Mouse (Mus musculus) stomach, embryonic 15.5 days (tissue): ENCODE data around the gene S100a1. TPM values are rescaled to one million over a fixed set of nuclear protein-coding genes. Genes with fewer than 3 reads are reported as not detected.
A peak's percentile ranks its signal among the peaks of the same experiment; 100 is the strongest.

Experiments used
- ATAC-seq: fragments of 200-750 bp; cut with Nextera tagmentation; 2 replicates; pipeline ENCODE4 v1.8.0; 2017; ENCODE audit warnings: low read depth, moderate number of reproducible peaks, moderate TSS enrichment; ENCODE audit not compliant: insufficient read depth, low FRiP score
- H3K27ac ChIP-seq: fragments of 300-500 bp; sonication (generic); 2 replicates; pipeline ENCODE4 v1.5.1; 2015; ENCODE audit warnings: mild to moderate bottlenecking, inconsistent platforms
- H3K27me3 ChIP-seq: fragments of 300-500 bp; sonication (generic); replicated peaks from 2 replicates; pipeline ENCODE4 v1.6.1; 2015; ENCODE audit warnings: inconsistent platforms
- H3K36me3 ChIP-seq: fragments of 300-500 bp; sonication (generic); 2 replicates; pipeline ENCODE4 v1.6.1; 2015; ENCODE audit warnings: inconsistent platforms
- H3K4me1 ChIP-seq: fragments of 300-500 bp; sonication (generic); 2 replicates; pipeline ENCODE4 v1.6.1; 2015; ENCODE audit warnings: inconsistent platforms
- H3K4me2 ChIP-seq: fragments of 300-500 bp; sonication (generic); 2 replicates; pipeline ENCODE4 v1.6.1; 2015; ENCODE audit warnings: mild to moderate bottlenecking, inconsistent platforms
- H3K4me3 ChIP-seq: fragments of 300-500 bp; sonication (generic); replicated peaks from 2 replicates; pipeline ENCODE4 v1.5.1; 2015; ENCODE audit warnings: inconsistent platforms
- H3K9ac ChIP-seq: fragments of 300-500 bp; sonication (generic); 2 replicates; pipeline ENCODE4 v1.6.1; 2015; ENCODE audit warnings: inconsistent platforms
- H3K9me3 ChIP-seq: fragments of 300-500 bp; sonication (generic); 2 replicates; pipeline ENCODE4 v1.6.1; 2016; ENCODE audit warnings: inconsistent platforms
- WGBS: fragments of 180-500 bp; shearing (Covaris S2); methylation state at CpG from one replicate; pipeline ENCODE4 v1.1.7; 2015; 5-methylcytosine and 5-hydroxymethylcytosine counted together
- polyA plus RNA-seq: library from polyadenylated mRNA; unstranded; fragments of >200 nt; fragmentation: Nextera tagmentation; extraction: Ambion mirVana; gene quantifications from 2 replicates; pipeline ENCODE4 v1.2.1, GENCODE M21; 2015

S100a1 gene
- polyA plus RNA-seq, 1 experiment from 2014 or later = 75.9 TPM

DNA sequence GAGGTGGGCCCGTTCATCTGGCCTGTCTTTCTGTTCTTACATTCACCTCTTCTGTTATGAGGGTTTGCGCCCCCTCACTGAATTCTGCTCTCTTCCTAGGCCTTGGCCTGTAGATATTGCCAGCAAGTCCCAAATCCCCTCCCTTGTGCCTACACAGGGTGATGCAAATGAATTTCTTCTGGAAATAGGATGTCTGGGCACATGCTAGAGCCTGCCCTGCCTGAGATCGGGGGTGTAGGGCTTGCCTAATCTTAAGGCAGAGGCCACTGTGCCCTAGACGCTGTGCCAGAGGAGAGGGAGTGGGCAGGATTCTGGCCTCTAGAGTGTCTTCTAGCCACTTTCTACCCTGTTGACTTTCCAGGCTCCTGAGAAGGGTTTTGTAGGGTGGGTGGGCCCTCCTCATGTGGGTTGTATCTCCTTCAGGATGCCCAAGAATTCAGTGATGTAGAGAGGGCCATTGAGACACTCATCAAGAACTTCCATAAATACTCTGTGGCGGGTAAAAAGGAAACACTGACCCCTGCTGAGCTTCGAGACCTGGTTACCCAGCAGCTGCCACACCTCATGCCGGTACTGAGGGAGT lies 13.2 kb upstream of the S100a1 start:
- peak overlapping the region; percentile 14; the same call in 1 of the 2 replicates for H3K4me2 ChIP-seq
- H3K36me3 ChIP-seq = no peaks in the 10 kb centered on the region
- WGBS = 77% methylated on average over 7 of the region's 7 CpGs
- no peaks in the 10 kb centered on the region for H3K27me3 ChIP-seq
- peak overlapping the region; percentile 16; the same call in 1 of the 2 replicates for H3K4me3 ChIP-seq
- H3K9me3 ChIP-seq = no peaks in the 10 kb centered on the region
- H3K27ac ChIP-seq = no peak overlapping the region
- 0 out of 2 replicates have a peak, but pooled peaks cover 3% of the 10 kb centered on the region for H3K4me1 ChIP-seq
- no peak overlapping the region for H3K9ac ChIP-seq
- ATAC-seq = no peak

DNA sequence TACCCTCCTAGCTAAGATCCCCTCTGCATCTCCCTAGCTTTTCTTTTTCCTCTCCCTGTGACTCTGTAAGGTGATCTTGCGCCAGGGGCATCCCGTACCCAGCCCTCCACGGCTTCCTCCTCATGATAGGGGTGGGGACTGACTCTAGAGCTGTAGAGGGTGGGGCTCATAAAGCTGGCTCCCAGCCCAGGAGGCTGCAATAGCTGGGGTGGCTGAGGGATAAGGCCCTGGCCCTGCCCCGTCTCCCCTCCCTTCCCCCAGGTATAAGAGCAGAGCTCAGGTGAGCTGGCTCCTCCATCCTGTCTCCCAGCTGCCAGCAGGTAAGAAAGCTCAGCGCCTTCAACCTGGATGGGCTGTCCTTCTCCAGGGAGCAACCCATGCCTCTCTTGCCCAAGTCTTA lies 12.4 kb upstream of the S100a1 start, which contains the start of gene S100a14:
TSS of gene S100a14 (plus strand) at position 277 of the 400 bp plus-strand sequence.
- H3K4me1 ChIP-seq = 0 out of 2 replicates have a peak, but pooled peaks cover 3% of the 10 kb centered on the region
- no peaks in the 10 kb centered on the region for H3K36me3 ChIP-seq
- H3K9me3 ChIP-seq = no peaks in the 10 kb centered on the region
- no peak within 1 kb of the TSS for H3K9ac ChIP-seq
- WGBS = 47% methylated on average over 5 of the region's 5 CpGs
- no peaks in the 10 kb centered on the region for H3K27me3 ChIP-seq
- H3K4me3 ChIP-seq = peak within 1 kb of the TSS; percentile 16; the same call in 1 of the 2 replicates
- ATAC-seq = peak; percentile 89
- peak within 1 kb of the TSS; percentile 19; the same call in 1 of the 2 replicates for H3K4me2 ChIP-seq
- H3K27ac ChIP-seq = peak within 1 kb of the TSS; percentile 45

- ATAC-seq = no peak
- WGBS = 58% methylated on average over 2 of the region's 2 CpGs
- Histone ChIP-seq H3K27me3 (no peaks in the 10 kb centered on the region), H3K4me3 (no peak overlapping the region), H3K9ac (no peak overlapping the region), H3K4me1 (0 out of 2 replicates have a peak, but pooled peaks cover 3% of the 10 kb centered on the region), H3K36me3 (no peaks in the 10 kb centered on the region), H3K27ac (peak overlapping the region; percentile 45), H3K9me3 (no peaks in the 10 kb centered on the region), H3K4me2 (no peak overlapping the region)
These were observed 11.9 kb upstream of the S100a1 start for GRCm38 (mm10) chr3:90526076-90526475.

DNA sequence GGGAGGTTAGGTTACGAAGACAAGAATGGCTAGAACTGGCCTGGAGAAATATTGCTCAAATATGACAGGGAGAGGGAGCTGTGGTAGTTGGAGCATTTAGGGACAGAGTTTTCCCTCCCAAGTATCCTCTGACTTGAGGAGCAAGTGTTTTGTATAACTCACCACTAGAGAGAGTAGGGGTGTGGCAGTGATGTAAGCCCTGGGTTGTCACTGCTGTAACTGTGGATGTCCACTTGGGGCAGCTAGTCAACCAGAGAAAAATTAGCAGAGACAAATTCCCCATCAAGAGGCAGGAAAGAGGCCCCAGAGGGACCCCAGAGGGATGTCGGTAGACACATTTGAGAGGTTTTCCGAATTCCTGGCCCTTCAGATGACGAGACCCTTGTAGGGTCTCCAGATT lies 11.2 kb upstream of the S100a1 start:
- Histone ChIP-seq H3K36me3 (no peaks in the 10 kb centered on the region), H3K9me3 (no peaks in the 10 kb centered on the region), H3K4me1 (0 out of 2 replicates have a peak, but pooled peaks cover 3% of the 10 kb centered on the region), H3K4me3 (no peak overlapping the region), H3K27me3 (no peaks in the 10 kb centered on the region), H3K4me2 (no peak overlapping the region), H3K27ac (peak overlapping the region; percentile 45), H3K9ac (no peak overlapping the region)
- WGBS = 69% methylated on average over 4 of the region's 4 CpGs
- ATAC-seq = no peak

DNA sequence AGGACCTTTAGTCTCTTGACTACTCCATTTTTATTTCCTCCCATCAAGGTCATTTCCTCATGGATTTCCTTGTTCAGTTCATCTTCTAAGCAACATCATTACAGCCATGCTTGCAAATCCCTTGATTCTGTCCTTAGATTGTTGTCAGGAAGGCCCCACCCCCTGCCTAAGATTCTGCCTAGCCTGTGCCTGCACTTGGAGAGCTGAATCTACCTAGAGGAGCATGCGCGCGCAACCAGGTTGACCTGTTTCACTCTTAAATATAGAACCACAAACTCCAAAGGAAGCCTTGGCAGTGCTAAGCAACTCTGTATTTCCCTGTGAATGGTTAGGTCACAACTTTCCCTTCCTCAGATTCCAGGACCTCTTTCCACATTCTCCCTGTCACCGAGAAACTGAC lies 3.5 kb upstream of the S100a1 start:
- 83% methylated on average over 4 of the region's 4 CpGs for WGBS
- peaks cover 20% of the 10 kb centered on the region for H3K4me1 ChIP-seq
- ATAC-seq = no peak
- H3K27ac ChIP-seq = no peak overlapping the region
- no peaks in the 10 kb centered on the region for H3K27me3 ChIP-seq
- H3K9me3 ChIP-seq = no peaks in the 10 kb centered on the region
- no peak overlapping the region for H3K4me2 ChIP-seq
- no peak overlapping the region for H3K4me3 ChIP-seq
- no peaks in the 10 kb centered on the region for H3K36me3 ChIP-seq
- H3K9ac ChIP-seq = no peak overlapping the region

DNA sequence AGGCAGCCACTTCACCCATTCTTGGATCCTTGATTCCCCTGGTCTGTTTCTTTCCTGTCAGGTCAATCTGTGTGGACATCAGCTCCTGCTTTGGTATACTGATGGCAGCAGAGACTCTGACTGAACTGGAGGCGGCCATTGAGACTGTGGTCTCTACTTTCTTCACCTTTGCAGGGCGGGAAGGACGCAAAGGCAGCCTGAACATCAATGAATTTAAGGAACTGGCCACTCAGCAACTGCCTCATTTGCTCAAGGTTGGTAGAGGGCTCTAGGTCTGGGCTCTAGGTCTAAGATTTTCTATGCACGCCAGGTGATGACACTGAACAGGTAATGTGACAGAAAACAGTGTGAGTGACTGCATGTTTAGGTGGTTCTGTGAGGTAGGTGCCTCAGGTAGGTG lies 1.6 kb upstream of the S100a1 start:
- Histone ChIP-seq H3K4me1 (peaks cover 20% of the 10 kb centered on the region), H3K4me3 (no peak overlapping the region; the same call in 1 of the 2 replicates), H3K4me2 (peak overlapping the region; percentile 92; the same call in 1 of the 2 replicates), H3K9me3 (no peaks in the 10 kb centered on the region), H3K9ac (no peak overlapping the region), H3K27me3 (no peaks in the 10 kb centered on the region), H3K27ac (no peak overlapping the region), H3K36me3 (no peaks in the 10 kb centered on the region)
- no peak for ATAC-seq
- 91% methylated on average over 4 of the region's 4 CpGs for WGBS

- Histone ChIP-seq H3K4me1 (peaks cover 20% of the 10 kb centered on the region), H3K9ac (peak overlapping the region; percentile 13; the same call in 1 of the 2 replicates), H3K36me3 (no peaks in the 10 kb centered on the region), H3K9me3 (no peaks in the 10 kb centered on the region), H3K4me2 (peak overlapping the region; percentile 92), H3K27me3 (no peaks in the 10 kb centered on the region), H3K27ac (0 out of 2 replicates have a peak overlapping the region, but pooled peaks have one; percentile 55), H3K4me3 (peak overlapping the region; percentile 46)
- 30% methylated on average over 1 of the region's 1 CpGs for WGBS
- 0 out of 2 replicates have a peak, but pooled peaks have one; percentile 23 for ATAC-seq
These were observed 1.1 kb upstream of the S100a1 start for GRCm38 (mm10) chr3:90515242-90515641.

DNA sequence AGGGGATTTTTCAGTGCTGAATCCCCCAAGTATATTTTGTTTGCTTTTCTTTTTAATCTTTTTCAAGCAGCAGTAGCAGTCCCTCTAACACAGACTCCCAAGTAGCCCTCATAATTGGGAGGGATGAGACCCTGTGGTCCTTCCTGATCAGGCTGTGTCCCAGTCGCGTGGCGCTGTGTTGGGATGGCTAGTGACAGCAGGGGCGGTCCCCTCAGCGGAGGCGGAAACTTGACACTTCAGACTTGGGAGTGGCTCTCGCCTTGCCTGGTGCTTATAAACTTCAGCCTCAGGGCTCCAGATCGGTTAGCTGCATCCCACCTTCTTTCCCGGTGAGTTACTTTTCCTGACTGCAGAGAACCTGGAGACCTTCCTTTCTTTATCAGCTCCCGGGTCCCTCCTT lies 499 bp upstream of the S100a1 start:
- peaks cover 20% of the 10 kb centered on the region for H3K4me1 ChIP-seq
- H3K4me3 ChIP-seq = peak overlapping the region; percentile 46
- no peaks in the 10 kb centered on the region for H3K9me3 ChIP-seq
- WGBS = 0% methylated on average over 10 of the region's 10 CpGs
- H3K27ac ChIP-seq = peak overlapping the region; percentile 57
- peak overlapping the region; percentile 13 for H3K9ac ChIP-seq
- no peaks in the 10 kb centered on the region for H3K27me3 ChIP-seq
- H3K36me3 ChIP-seq = no peaks in the 10 kb centered on the region
- peak overlapping the region; percentile 92 for H3K4me2 ChIP-seq
- ATAC-seq = peak; percentile 80

GRCm38 (mm10) chr3:90512948-90513642 lies 1.1 kb downstream of the S100a1 start:
- no peaks in the 10 kb centered on the region for H3K27me3 ChIP-seq
- H3K4me3 ChIP-seq = no peak overlapping the region
- peak overlapping the region; percentile 92; the same call in 1 of the 2 replicates for H3K4me2 ChIP-seq
- no peaks in the 10 kb centered on the region for H3K36me3 ChIP-seq
- peaks cover 21% of the 10 kb centered on the region for H3K4me1 ChIP-seq
- no peak overlapping the region for H3K27ac ChIP-seq
- H3K9me3 ChIP-seq = no peaks in the 10 kb centered on the region
- WGBS = 70% methylated on average over 9 of the region's 9 CpGs
- ATAC-seq = no peak
- no peak overlapping the region for H3K9ac ChIP-seq

DNA sequence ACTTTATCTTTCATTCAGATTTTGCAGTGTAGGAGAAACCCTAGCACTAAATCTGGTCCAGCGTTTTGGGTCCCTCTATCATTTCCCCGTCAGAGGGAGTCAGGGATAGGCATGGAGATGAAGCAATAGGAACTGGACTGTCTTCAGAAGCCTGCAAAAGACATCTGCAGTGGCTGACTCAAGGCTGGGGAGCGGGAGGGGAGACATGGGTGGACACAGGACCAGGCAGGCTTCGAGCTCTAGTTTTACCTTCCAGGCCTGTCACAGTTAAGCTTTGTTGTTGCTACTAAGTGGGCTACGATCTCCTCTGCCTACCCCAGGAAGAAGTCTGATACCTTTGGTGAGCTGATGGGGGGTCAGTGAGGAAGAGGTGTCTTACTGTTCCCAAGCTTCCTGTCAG lies 1.9 kb downstream of the S100a1 start:
- H3K27me3 ChIP-seq = no peaks in the 10 kb centered on the region

GRCm38 (mm10) chr3:90509747-90510123 lies 4.5 kb downstream of the S100a1 start:
- Histone ChIP-seq H3K9ac (no peak overlapping the region), H3K9me3 (no peaks in the 10 kb centered on the region), H3K36me3 (peaks cover 11% of the 10 kb centered on the region; the same call in 1 of the 2 replicates), H3K27me3 (no peaks in the 10 kb centered on the region), H3K4me1 (peaks cover 15% of the 10 kb centered on the region), H3K4me2 (peak overlapping the region; percentile 55), H3K4me3 (peak overlapping the region; percentile 96), H3K27ac (peak overlapping the region; percentile 62)
- no peak for ATAC-seq
- WGBS = 26% methylated on average over 2 of the region's 2 CpGs

More for the DNA sequence above, 1.9 kb downstream of the S100a1 start:
- no peak overlapping the region for H3K27ac ChIP-seq
- no peaks in the 10 kb centered on the region for H3K9me3 ChIP-seq
- H3K4me1 ChIP-seq = peaks cover 23% of the 10 kb centered on the region
- ATAC-seq = no peak
- WGBS = 81% methylated on average over 5 of the region's 5 CpGs
- H3K4me2 ChIP-seq = no peak overlapping the region
- H3K36me3 ChIP-seq = no peaks in the 10 kb centered on the region
- H3K4me3 ChIP-seq = no peak overlapping the region
- no peak overlapping the region for H3K9ac ChIP-seq
